Mouse (Mus musculus): ENCODE measurements around the gene Gpsm2. TPM values are rescaled to one million over a fixed set of nuclear protein-coding genes. Genes with fewer than 3 reads are reported as not detected.
"Not testable (repeated sequence)": the region's sequence is repeated elsewhere in the genome, so short reads cannot be mapped to it uniquely, and the experiment has no call there.

Gpsm2 gene
- polyA plus RNA-seq, 1 experiment from 2014 or later, result 68.1 TPM

DNA sequence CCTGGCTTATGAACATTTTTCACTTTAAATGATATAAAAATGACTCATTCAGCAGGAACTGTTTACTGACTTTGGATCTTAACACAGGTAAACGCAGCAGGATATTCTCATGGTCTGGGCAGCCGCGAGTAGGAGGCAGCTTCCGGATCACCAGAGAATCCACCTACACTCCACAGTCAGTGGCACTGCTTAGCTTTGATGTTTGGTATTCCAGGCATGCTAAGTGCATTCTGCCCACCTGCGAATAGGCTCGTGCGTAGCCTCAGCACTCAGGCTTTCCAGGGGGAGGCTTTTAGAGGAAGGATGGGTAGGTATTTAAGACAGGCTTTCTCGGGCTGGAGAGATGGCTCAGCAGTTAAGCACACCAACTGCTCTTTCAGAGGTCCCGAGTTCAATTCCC lies 27.8 kb downstream of the Gpsm2 start:
- Histone ChIP-seq H3K4me1 (peaks cover 10% of the 10 kb centered on the region), H3K27ac (replicated peaks) (no peak overlapping the region), H3K36me3 (peaks cover 55% of the 10 kb centered on the region), H3K9ac (no peak overlapping the region), H3K4me2 (replicated peaks) (no peak overlapping the region), H3K27me3 (no peaks in the 10 kb centered on the region), H3K4me3 (replicated peaks) (no peak overlapping the region), H3K9me3 (replicated peaks) (no peaks in the 10 kb centered on the region)
- WGBS, result 63% methylated on average over 9 of the region's 9 CpGs
- no peak for ATAC-seq (ENCODE audit: insufficient number of reproducible peaks, low FRiP score, low TSS enrichment, low read depth)

- Histone ChIP-seq H3K9me3 (replicated peaks) (no peaks in the 10 kb centered on the region), H3K9ac (no peak overlapping the region), H3K27me3 (no peaks in the 10 kb centered on the region), H3K4me2 (replicated peaks) (no peak overlapping the region), H3K4me1 (peaks cover 21% of the 10 kb centered on the region), H3K27ac (replicated peaks) (peak overlapping the region; percentile 88), H3K36me3 (peaks cover 42% of the 10 kb centered on the region), H3K4me3 (replicated peaks) (no peak overlapping the region)
- ATAC-seq (ENCODE audit: insufficient number of reproducible peaks, low FRiP score, low TSS enrichment, low read depth), result peak; percentile 75; the same call in 1 of the 2 replicates
- whole genome bisulfite sequencing, result 19% methylated on average over 4 of the region's 4 CpGs
These were observed 32.1 kb downstream of the Gpsm2 start for GRCm38 (mm10) chr3:108689979-108690378.

- peak; percentile 58 for ATAC-seq (ENCODE audit: insufficient number of reproducible peaks, low FRiP score, low TSS enrichment, low read depth)
- H3K27me3 ChIP-seq, result no peaks in the 10 kb centered on the region
- no peaks in the 10 kb centered on the region for H3K9me3 ChIP-seq (replicated peaks)
- peaks cover 39% of the 10 kb centered on the region for H3K36me3 ChIP-seq
- 31% methylated on average over 8 of the region's 8 CpGs for WGBS
- peak overlapping the region; percentile 88 for H3K27ac ChIP-seq (replicated peaks)
- H3K4me3 ChIP-seq (replicated peaks), result no peak overlapping the region
- H3K4me1 ChIP-seq, result peaks cover 21% of the 10 kb centered on the region
- no peak overlapping the region; the same call in 1 of the 2 replicates for H3K4me2 ChIP-seq (replicated peaks)
- no peak overlapping the region for H3K9ac ChIP-seq
These were observed 32.7 kb downstream of the Gpsm2 start for GRCm38 (mm10) chr3:108689446-108689845.

- no peaks in the 10 kb centered on the region for H3K9me3 ChIP-seq (replicated peaks)
- peak; percentile 56 for ATAC-seq (ENCODE audit: insufficient number of reproducible peaks, low FRiP score, low TSS enrichment, low read depth)
- H3K4me1 ChIP-seq, result peaks cover 21% of the 10 kb centered on the region
- no peak overlapping the region for H3K9ac ChIP-seq
- 45% methylated on average over 6 of the region's 6 CpGs for WGBS
- no peak overlapping the region; the same call in 1 of the 2 replicates for H3K4me2 ChIP-seq (replicated peaks)
- H3K36me3 ChIP-seq, result peaks cover 39% of the 10 kb centered on the region
- no peaks in the 10 kb centered on the region for H3K27me3 ChIP-seq
- H3K27ac ChIP-seq (replicated peaks), result peak overlapping the region; percentile 88
- no peak overlapping the region for H3K4me3 ChIP-seq (replicated peaks)
These were observed 33.1 kb downstream of the Gpsm2 start for GRCm38 (mm10) chr3:108689015-108689441.

- ATAC-seq (ENCODE audit: insufficient number of reproducible peaks, low FRiP score, low TSS enrichment, low read depth), result no peak
- Histone ChIP-seq H3K4me2 (replicated peaks) (no peak overlapping the region), H3K27ac (replicated peaks) (no peak overlapping the region), H3K9ac (no peak overlapping the region), H3K36me3 (peaks cover 56% of the 10 kb centered on the region), H3K27me3 (no peaks in the 10 kb centered on the region), H3K4me1 (peaks cover 18% of the 10 kb centered on the region), H3K4me3 (replicated peaks) (no peak overlapping the region), H3K9me3 (replicated peaks) (no peaks in the 10 kb centered on the region)
- WGBS, result 95% methylated on average over 7 of the region's 7 CpGs
These were observed 36.4 kb downstream of the Gpsm2 start for GRCm38 (mm10) chr3:108685701-108686100.

- H3K9ac ChIP-seq; H3K9me3 ChIP-seq (replicated peaks); H3K27me3 ChIP-seq; H3K27ac ChIP-seq (replicated peaks); H3K4me1 ChIP-seq; H3K4me2 ChIP-seq (replicated peaks); H3K4me3 ChIP-seq (replicated peaks); ATAC-seq (ENCODE audit: insufficient number of reproducible peaks, low FRiP score, low TSS enrichment, low read depth): not testable (repeated sequence)
- WGBS, result 91% methylated on average over 5 of the region's 5 CpGs
- H3K36me3 ChIP-seq, result peaks cover 73% of the 10 kb centered on the region
These were observed 38.5 kb downstream of the Gpsm2 start for GRCm38 (mm10) chr3:108683597-108683996.

GRCm38 (mm10) chr3:108681004-108681403 lies 41.1 kb downstream of the Gpsm2 start:
- H3K27me3 ChIP-seq, result no peaks in the 10 kb centered on the region
- H3K4me1 ChIP-seq, result no peaks in the 10 kb centered on the region
- H3K9ac ChIP-seq, result no peak overlapping the region
- 79% methylated on average over 4 of the region's 4 CpGs for WGBS
- ATAC-seq (ENCODE audit: insufficient number of reproducible peaks, low FRiP score, low TSS enrichment, low read depth), result no peak
- H3K36me3 ChIP-seq, result peaks cover 84% of the 10 kb centered on the region
- H3K4me2 ChIP-seq (replicated peaks), result no peak overlapping the region
- H3K4me3 ChIP-seq (replicated peaks), result no peak overlapping the region
- H3K27ac ChIP-seq (replicated peaks), result no peak overlapping the region
- no peaks in the 10 kb centered on the region for H3K9me3 ChIP-seq (replicated peaks)

DNA sequence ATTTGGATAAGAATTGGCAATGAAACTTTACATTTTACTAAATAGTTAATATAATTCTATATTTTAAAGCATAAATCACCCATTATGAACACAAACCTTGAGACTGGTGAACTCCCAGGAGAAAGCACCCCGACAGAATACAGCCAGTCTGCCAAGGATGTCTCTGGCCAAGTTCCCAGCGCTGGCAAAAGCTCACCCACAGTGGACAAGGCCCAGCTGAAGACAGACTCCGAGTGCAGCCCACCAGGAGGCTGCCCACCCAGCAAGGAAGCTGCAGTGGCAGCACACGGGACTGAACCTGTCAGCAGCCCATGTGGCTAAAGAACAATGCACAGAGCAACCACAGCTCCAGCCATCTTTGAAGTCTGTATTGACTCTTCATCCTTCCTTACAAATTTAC lies 45.5 kb downstream of the Gpsm2 start:
- no peak overlapping the region for H3K4me2 ChIP-seq (replicated peaks)
- no peak overlapping the region for H3K4me3 ChIP-seq (replicated peaks)
- WGBS, result 78% methylated on average over 4 of the region's 4 CpGs
- no peaks in the 10 kb centered on the region for H3K4me1 ChIP-seq
- H3K27ac ChIP-seq (replicated peaks), result no peak overlapping the region
- H3K9me3 ChIP-seq (replicated peaks), result no peaks in the 10 kb centered on the region
- peaks cover 88% of the 10 kb centered on the region for H3K36me3 ChIP-seq
- no peaks in the 10 kb centered on the region for H3K27me3 ChIP-seq
- no peak overlapping the region for H3K9ac ChIP-seq
- ATAC-seq (ENCODE audit: insufficient number of reproducible peaks, low FRiP score, low TSS enrichment, low read depth), result no peak

- peaks cover 41% of the 10 kb centered on the region for H3K36me3 ChIP-seq
- no peak overlapping the region for H3K27ac ChIP-seq (replicated peaks)
- H3K4me2 ChIP-seq (replicated peaks), result no peak overlapping the region
- WGBS, result 82% methylated on average over 1 of the region's 1 CpGs
- H3K9ac ChIP-seq, result no peak overlapping the region
- ATAC-seq (ENCODE audit: insufficient number of reproducible peaks, low FRiP score, low TSS enrichment, low read depth), result no peak
- H3K4me1 ChIP-seq, result no peaks in the 10 kb centered on the region
- no peaks in the 10 kb centered on the region for H3K9me3 ChIP-seq (replicated peaks)
- no peak overlapping the region for H3K4me3 ChIP-seq (replicated peaks)
- no peaks in the 10 kb centered on the region for H3K27me3 ChIP-seq
These were observed 61.2 kb downstream of the Gpsm2 start for GRCm38 (mm10) chr3:108660941-108661340.

- Histone ChIP-seq H3K36me3 (peaks cover 25% of the 10 kb centered on the region), H3K9me3 (replicated peaks) (no peaks in the 10 kb centered on the region), H3K9ac (no peak overlapping the region), H3K27me3 (no peaks in the 10 kb centered on the region), H3K4me3 (replicated peaks) (no peak overlapping the region), H3K4me1 (peaks cover 9% of the 10 kb centered on the region), H3K4me2 (replicated peaks) (no peak overlapping the region), H3K27ac (replicated peaks) (no peak overlapping the region)
- no peak for ATAC-seq (ENCODE audit: insufficient number of reproducible peaks, low FRiP score, low TSS enrichment, low read depth)
- 94% methylated on average over 9 of the region's 9 CpGs for WGBS
These were observed 63.5 kb downstream of the Gpsm2 start for GRCm38 (mm10) chr3:108658612-108659011.

DNA sequence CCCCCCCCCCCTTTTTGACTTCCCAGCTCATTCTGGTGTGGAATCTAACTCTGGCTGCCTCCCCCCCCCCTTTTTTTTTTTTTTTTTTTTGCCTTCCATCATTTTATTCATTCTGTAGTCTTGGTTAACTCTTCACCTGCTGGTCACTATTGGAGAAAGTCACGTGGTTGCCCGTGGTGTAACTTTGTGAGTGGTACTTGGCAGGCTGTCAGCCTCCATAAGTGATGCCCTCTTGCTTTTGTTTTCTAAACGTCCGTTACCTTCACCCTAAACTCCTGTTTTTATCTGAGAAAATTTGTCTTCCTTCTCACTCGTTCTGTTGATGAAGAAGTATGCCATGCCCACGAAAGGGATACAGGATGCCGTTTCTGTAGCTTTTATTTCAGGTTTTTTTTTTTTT lies 66.6 kb downstream of the Gpsm2 start:
- Histone ChIP-seq H3K4me2 (replicated peaks) (no peak overlapping the region), H3K9ac (no peak overlapping the region), H3K27ac (replicated peaks) (no peak overlapping the region), H3K27me3 (no peaks in the 10 kb centered on the region), H3K4me1 (peaks cover 15% of the 10 kb centered on the region), H3K9me3 (replicated peaks) (no peaks in the 10 kb centered on the region), H3K36me3 (peaks cover 3% of the 10 kb centered on the region; the same call in 1 of the 2 replicates), H3K4me3 (replicated peaks) (no peak overlapping the region)
- no peak for ATAC-seq (ENCODE audit: insufficient number of reproducible peaks, low FRiP score, low TSS enrichment, low read depth)
- 80% methylated on average over 7 of the region's 7 CpGs for WGBS

DNA sequence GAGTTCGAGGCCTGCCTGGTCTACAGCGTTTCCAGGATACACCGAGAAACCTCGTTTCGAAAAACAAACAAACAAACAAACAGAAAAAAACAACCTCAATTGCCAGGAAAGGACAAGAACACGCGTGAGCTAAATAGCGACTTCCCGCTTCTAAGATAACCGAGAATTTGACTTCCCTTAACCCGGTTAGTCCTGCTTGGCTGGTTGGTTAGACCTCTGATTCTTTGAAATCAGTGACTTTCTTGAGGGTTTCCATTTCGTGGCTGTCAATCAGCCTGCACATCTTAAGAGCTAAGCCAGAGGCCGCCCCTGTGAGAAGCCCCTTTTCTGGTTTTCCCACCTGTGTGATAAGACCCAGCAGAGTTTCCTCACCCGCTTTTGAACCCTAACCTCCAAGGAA lies 67.5 kb downstream of the Gpsm2 start:
- no peak for ATAC-seq (ENCODE audit: insufficient number of reproducible peaks, low FRiP score, low TSS enrichment, low read depth)
- 14% methylated on average over 14 of the region's 14 CpGs for WGBS

More for the DNA sequence above, 67.5 kb downstream of the Gpsm2 start:
- Histone ChIP-seq H3K4me3 (replicated peaks) (peak overlapping the region; percentile 75), H3K9ac (peak overlapping the region; percentile 4; the same call in 1 of the 2 replicates), H3K9me3 (replicated peaks) (no peaks in the 10 kb centered on the region), H3K36me3 (peaks cover 1% of the 10 kb centered on the region; the same call in 1 of the 2 replicates), H3K4me1 (peaks cover 15% of the 10 kb centered on the region), H3K27ac (replicated peaks) (peak overlapping the region; percentile 91; the same call in 1 of the 2 replicates), H3K4me2 (replicated peaks) (peak overlapping the region; percentile 60), H3K27me3 (no peaks in the 10 kb centered on the region)
